Mouse (Mus musculus) testis, adult 2 months (tissue): ENCODE measurements at regions not wholly inside any gene's neighbourhood (a gene's known extent, or its start where the extent isn't known, plus 50 kb on each side); places are given as distances from the start of the nearest gene placed in this dataset.

Experiments used
- H3K27ac ChIP-seq: fragments of 200-500 bp; 2 replicates; pipeline ENCODE4 v1.5.1; 2012; ENCODE audit warnings: low read depth, low read length; ENCODE audit not compliant: control insufficient read depth, insufficient read depth
- H3K27me3 ChIP-seq: fragments of 200-500 bp; 2 replicates; pipeline ENCODE4 v1.6.1; 2012; ENCODE audit warnings: mild to moderate bottlenecking, low read length, moderate library complexity; ENCODE audit not compliant: control insufficient read depth, insufficient read depth
- H3K36me3 ChIP-seq: fragments of 200-500 bp; 2 replicates; pipeline ENCODE4 v1.6.1; 2012; ENCODE audit warnings: mild to moderate bottlenecking, low read length; ENCODE audit not compliant: control insufficient read depth, insufficient read depth
- H3K4me1 ChIP-seq: fragments of 200-500 bp; 2 replicates; pipeline ENCODE4 v1.6.1; 2012; ENCODE audit warnings: low read length; ENCODE audit not compliant: control insufficient read depth, insufficient read depth
- H3K4me3 ChIP-seq: fragments of 200-500 bp; 2 replicates; pipeline ENCODE4 v1.5.1; 2012; ENCODE audit warnings: low read depth, mild to moderate bottlenecking, low read length, moderate library complexity, mixed read lengths; ENCODE audit not compliant: control insufficient read depth
- CTCF ChIP-seq: fragments of 200-500 bp; IDR thresholded peaks from 2 replicates; pipeline ENCODE4 v1.5.1; 2012; ENCODE audit warnings: low read depth, mild to moderate bottlenecking, inconsistent platforms, low read length, moderate library complexity; ENCODE audit not compliant: control insufficient read depth, insufficient read depth, insufficient replicate concordance
- POLR2A ChIP-seq: fragments of 200-500 bp; IDR thresholded peaks from 2 replicates; pipeline ENCODE4 v1.6.1; 2012; ENCODE audit warnings: low read depth, mild to moderate bottlenecking, inconsistent platforms, low read length, moderate library complexity; ENCODE audit not compliant: control insufficient read depth

GRCm38 (mm10) chr12:107814926-107815325, 188.5 kb downstream of the Bcl11b start:
- no peak overlapping the region for H3K4me3 ChIP-seq
- TF ChIP-seq POLR2A (no peak), CTCF (no peak)
- H3K27ac ChIP-seq = no peak overlapping the region
- H3K36me3 ChIP-seq = no peaks in the 10 kb centered on the region
- H3K4me1 ChIP-seq = no peaks in the 10 kb centered on the region
- H3K27me3 ChIP-seq = no peaks in the 10 kb centered on the region

- H3K36me3 ChIP-seq = no peaks in the 10 kb centered on the region
- TF ChIP-seq POLR2A (no peak), CTCF (no peak)
Measured at GRCm38 (mm10) chr12:107823768-107824394, 179.5 kb downstream of the Bcl11b start.

DNA sequence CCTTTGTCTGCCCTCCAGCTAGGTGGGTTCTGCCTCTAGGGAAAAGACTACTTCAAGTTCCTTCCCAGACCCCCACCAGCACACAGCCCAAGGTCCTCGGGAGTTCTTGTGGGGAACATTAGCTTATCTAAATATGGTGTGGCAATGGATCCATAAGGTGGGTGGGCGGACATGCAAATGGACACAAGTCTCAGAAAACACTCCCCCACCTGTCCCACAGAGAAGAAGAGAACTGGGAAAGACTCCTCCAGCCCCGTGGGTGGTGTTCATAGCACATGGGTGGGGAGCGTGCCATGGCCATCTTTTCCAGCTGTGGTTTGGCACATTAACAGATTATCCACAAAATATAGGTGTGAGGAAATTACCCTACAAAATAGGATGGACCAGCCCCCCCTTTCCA, 177.5 kb downstream of the Bcl11b start:
- Histone ChIP-seq H3K27ac (no peak overlapping the region), H3K27me3 (no peaks in the 10 kb centered on the region), H3K4me1 (no peaks in the 10 kb centered on the region), H3K36me3 (no peaks in the 10 kb centered on the region), H3K4me3 (no peak overlapping the region)
- TF ChIP-seq CTCF = no peak
- TF ChIP-seq POLR2A = no peak

More at GRCm38 (mm10) chr12:107823768-107824394, 179.5 kb downstream of the Bcl11b start:
- Histone ChIP-seq H3K4me1 (no peaks in the 10 kb centered on the region), H3K27ac (no peak overlapping the region), H3K27me3 (no peaks in the 10 kb centered on the region), H3K4me3 (no peak overlapping the region)

GRCm38 (mm10) chr12:107831400-107832128, 171.8 kb downstream of the Bcl11b start:
- Histone ChIP-seq H3K27ac (no peak overlapping the region), H3K4me1 (no peaks in the 10 kb centered on the region), H3K4me3 (no peak overlapping the region), H3K36me3 (no peaks in the 10 kb centered on the region), H3K27me3 (no peaks in the 10 kb centered on the region)
- TF ChIP-seq POLR2A = no peak
- no peak for TF ChIP-seq CTCF

GRCm38 (mm10) chr12:107833001-107833400, 170.4 kb downstream of the Bcl11b start:
- H3K4me1 ChIP-seq = no peaks in the 10 kb centered on the region
- no peak overlapping the region for H3K27ac ChIP-seq
- TF ChIP-seq CTCF (no peak), POLR2A (no peak)
- no peak overlapping the region for H3K4me3 ChIP-seq
- no peaks in the 10 kb centered on the region for H3K36me3 ChIP-seq
- no peaks in the 10 kb centered on the region for H3K27me3 ChIP-seq

DNA sequence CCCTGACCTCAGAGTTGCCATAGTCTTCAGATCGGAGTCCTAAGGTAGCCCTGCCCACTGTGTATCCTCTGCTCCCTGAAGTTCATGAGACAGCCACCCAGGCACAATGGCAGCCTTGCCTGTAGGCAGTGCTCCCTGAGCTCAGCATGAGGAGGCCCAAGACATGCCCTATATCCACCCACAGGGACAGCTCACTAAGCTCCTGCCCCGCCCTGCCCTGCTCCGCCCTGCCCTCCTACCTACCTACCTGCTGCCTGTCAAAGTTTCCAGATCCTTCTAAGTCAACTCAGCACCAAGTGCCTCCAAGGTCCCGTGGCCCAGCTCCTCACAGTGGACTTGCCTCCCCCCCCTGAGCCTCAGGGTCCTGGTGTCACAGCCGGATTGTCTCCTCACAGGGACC, 168.9 kb downstream of the Bcl11b start:
- H3K27ac ChIP-seq = no peak overlapping the region
- H3K36me3 ChIP-seq = no peaks in the 10 kb centered on the region
- no peaks in the 10 kb centered on the region for H3K4me1 ChIP-seq
- no peak overlapping the region for H3K4me3 ChIP-seq
- H3K27me3 ChIP-seq = no peaks in the 10 kb centered on the region
- TF ChIP-seq CTCF (no peak), POLR2A (no peak)

DNA sequence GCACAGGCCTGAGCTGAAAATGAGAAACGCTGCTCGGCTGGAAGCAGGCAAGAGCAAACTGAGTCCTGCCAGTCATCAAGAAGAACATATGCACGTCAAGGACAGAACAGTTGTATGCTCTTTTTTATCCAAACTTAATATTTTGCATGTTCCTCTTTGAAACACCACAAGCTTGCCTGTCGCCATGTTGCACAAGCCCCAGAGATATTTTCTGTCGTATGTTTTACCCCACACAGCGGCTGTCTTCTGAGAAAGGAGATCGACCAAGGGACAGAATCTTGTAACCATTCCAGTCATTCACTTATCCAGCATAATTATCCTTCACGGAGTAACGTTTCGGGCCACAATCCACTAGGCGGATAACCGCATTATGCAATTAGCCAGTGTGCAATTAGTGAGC, 165.7 kb downstream of the Bcl11b start:
- Histone ChIP-seq H3K27ac (no peak overlapping the region), H3K4me1 (no peaks in the 10 kb centered on the region), H3K36me3 (no peaks in the 10 kb centered on the region), H3K4me3 (no peak overlapping the region), H3K27me3 (no peaks in the 10 kb centered on the region)
- no peak for TF ChIP-seq CTCF
- TF ChIP-seq POLR2A = no peak

- no peak overlapping the region for H3K27ac ChIP-seq
- no peaks in the 10 kb centered on the region for H3K36me3 ChIP-seq
- no peaks in the 10 kb centered on the region for H3K27me3 ChIP-seq
- H3K4me1 ChIP-seq = no peaks in the 10 kb centered on the region
- H3K4me3 ChIP-seq = no peak overlapping the region
- no peak for TF ChIP-seq CTCF
- TF ChIP-seq POLR2A = no peak
Measured at GRCm38 (mm10) chr12:107844631-107845030, 158.8 kb downstream of the Bcl11b start.
